11 mouse cellular contexts compared by ENCODE assay signal in the genomic region with DNA sequence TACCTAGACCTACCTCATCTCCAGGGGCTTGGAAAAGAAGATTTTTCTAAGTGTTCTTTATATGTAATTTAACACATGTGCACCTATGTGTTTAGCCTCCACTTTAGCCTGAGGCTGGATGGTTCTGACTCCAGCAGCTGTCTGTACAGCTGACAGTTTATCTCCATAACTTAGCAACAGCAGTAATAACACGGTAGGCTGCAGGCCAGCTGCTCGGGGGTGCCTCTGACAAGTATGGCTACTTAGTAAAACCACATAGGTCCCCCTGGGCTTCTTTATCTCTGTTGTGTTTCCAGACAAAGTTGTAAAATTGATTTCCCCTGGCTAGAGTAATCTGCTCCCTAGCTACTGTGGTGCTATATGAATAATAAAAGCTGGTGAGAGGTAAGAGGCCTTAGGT. TPM values are rescaled to one million over a fixed set of nuclear protein-coding genes. Genes with fewer than 3 reads are reported as not detected.
DNase-seq lines count a peak whose midpoint lies in the region; ATAC-seq lines count a peak whose summit lies in the region.
"Had no signal": no experiment of that assay in that cellular context is flagged by ENCODE, and none has a peak within 500 bp of the region (broad histone marks: within the 10 kb centered on the region; RNA-seq: fewer than 3 reads in every experiment).

No protein-coding gene starts in this region.

- no peaks in the 10 kb centered on the region; the same call in 1 of the 2 replicates for H3K27me3 ChIP-seq in heart, embryonic 15.5 days
- H3K27me3 ChIP-seq in midbrain, embryonic 14.5 days (ENCODE audit: control insufficient read depth, insufficient read depth, low read length) = no peaks in the 10 kb centered on the region
- no peaks in the 10 kb centered on the region for H3K27me3 ChIP-seq in midbrain, embryonic 15.5 days (replicated peaks)
- no peaks in the 10 kb centered on the region for H3K27me3 ChIP-seq in intestine, embryonic 16.5 days (replicated peaks; ENCODE audit: control insufficient read depth, insufficient read depth, low read length)

- H3K9me3 ChIP-seq in heart, embryonic 15.5 days (replicated peaks) = no peaks in the 10 kb centered on the region
- H3K9me3 ChIP-seq in midbrain, embryonic 14.5 days (ENCODE audit: control insufficient read depth, low read length) = no peaks in the 10 kb centered on the region
- no peaks in the 10 kb centered on the region for H3K9me3 ChIP-seq in midbrain, embryonic 15.5 days
- no peaks in the 10 kb centered on the region for H3K9me3 ChIP-seq in intestine, embryonic 16.5 days (ENCODE audit: control insufficient read depth, low read length)

- no peak overlapping the region for H3K4me2 ChIP-seq in heart, embryonic 15.5 days
- H3K4me2 ChIP-seq in midbrain, embryonic 14.5 days (ENCODE audit: low read length) = no peak overlapping the region
- H3K4me2 ChIP-seq in midbrain, embryonic 15.5 days = no peak overlapping the region
- no peak overlapping the region for H3K4me2 ChIP-seq in intestine, embryonic 16.5 days (ENCODE audit: low read depth, low read length)

- intact Hi-C loops in heart, postnatal 36 days (cut with DNase I) = no loop called here

- H3K4me1 ChIP-seq in heart, embryonic 15.5 days (replicated peaks) = peaks cover 5% of the 10 kb centered on the region
- H3K4me1 ChIP-seq in midbrain, embryonic 14.5 days (ENCODE audit: control insufficient read depth, insufficient read depth, low read length) = 0 out of 2 replicates have a peak, but pooled peaks cover 3% of the 10 kb centered on the region
- H3K4me1 ChIP-seq in midbrain, embryonic 15.5 days = no peaks in the 10 kb centered on the region
- no peaks in the 10 kb centered on the region for H3K4me1 ChIP-seq in intestine, embryonic 16.5 days (ENCODE audit: control insufficient read depth, insufficient read depth, low read length)

- no peak for ATAC-seq in heart, embryonic 15.5 days (replicated peaks; ENCODE audit: insufficient number of reproducible peaks, insufficient read depth, low FRiP score, low read depth)
- ATAC-seq in midbrain, embryonic 14.5 days (ENCODE audit: low FRiP score, low TSS enrichment) = no peak
- no peak for ATAC-seq in midbrain, embryonic 15.5 days (replicated peaks)
- peak; percentile 90 for ATAC-seq in intestine, embryonic 16.5 days

- H3K9ac ChIP-seq in heart, embryonic 15.5 days = no peak overlapping the region
- H3K9ac ChIP-seq in midbrain, embryonic 14.5 days (replicated peaks; ENCODE audit: low read length) = no peak overlapping the region
- H3K9ac ChIP-seq in midbrain, embryonic 15.5 days = no peak overlapping the region
- 0 out of 2 replicates have a peak overlapping the region, but pooled peaks have one; percentile 19 for H3K9ac ChIP-seq in intestine, embryonic 16.5 days (ENCODE audit: low read depth, low read length)

- H3K27ac ChIP-seq in heart, embryonic 15.5 days = peak overlapping the region; percentile 29; the same call in 1 of the 2 replicates
- 0 out of 2 replicates have a peak overlapping the region, but pooled peaks have one; percentile 17 for H3K27ac ChIP-seq in midbrain, embryonic 14.5 days (replicated peaks; ENCODE audit: low read depth, low read length)
- H3K27ac ChIP-seq in midbrain, embryonic 15.5 days = no peak overlapping the region
- peak overlapping the region; percentile 45 for H3K27ac ChIP-seq in intestine, embryonic 16.5 days (ENCODE audit: low read length)

- DNase-seq in heart, postnatal 36 days = no peak
- peak; percentile 37 for DNase-seq in midbrain, embryonic 14.5 days
- DNase-seq in retina, embryonic 14.5 days (ENCODE audit: low spot score) = peak; percentile 11
- no peak for DNase-seq in left cerebral cortex, adult 9 months (ENCODE audit: low spot score in 2 of 2)
- no peak for DNase-seq in layer of hippocampus, postnatal 25 days (ENCODE audit: extremely low spot score in 1 of 2, low spot score in 1 of 2)
- DNase-seq: adrenal gland, adult 8-10 months; cerebellum, postnatal 14 days; thymus, adult 18-20 months had no signal

- H3K36me3 ChIP-seq in heart, embryonic 15.5 days = no peaks in the 10 kb centered on the region
- H3K36me3 ChIP-seq in midbrain, embryonic 14.5 days (ENCODE audit: control insufficient read depth, insufficient read depth, low read length) = no peaks in the 10 kb centered on the region
- no peaks in the 10 kb centered on the region for H3K36me3 ChIP-seq in midbrain, embryonic 15.5 days (replicated peaks)
- no peaks in the 10 kb centered on the region for H3K36me3 ChIP-seq in intestine, embryonic 16.5 days (ENCODE audit: control insufficient read depth, insufficient read depth, low read length)

- WGBS in heart, embryonic 15.5 days = 5% methylated on average over 2 of the region's 2 CpGs
- 30% methylated on average over 2 of the region's 2 CpGs for WGBS in midbrain, embryonic 14.5 days
- WGBS in midbrain, embryonic 15.5 days = 26% methylated on average over 2 of the region's 2 CpGs
- WGBS in intestine, embryonic 16.5 days = 21% methylated on average over 2 of the region's 2 CpGs

- no peak overlapping the region for H3K4me3 ChIP-seq in heart, embryonic 15.5 days
- H3K4me3 ChIP-seq in midbrain, embryonic 14.5 days (replicated peaks; ENCODE audit: low read depth, low read length) = no peak overlapping the region
- no peak overlapping the region for H3K4me3 ChIP-seq in midbrain, embryonic 15.5 days
- H3K4me3 ChIP-seq in intestine, embryonic 16.5 days (ENCODE audit: low read length) = no peak overlapping the region

RNA-seq across cellular contexts. Expression of a gene that starts 19.5 kb away (rescaled TPM):
- polyA plus RNA-seq in heart, embryonic 15.5 days (2015; fragmentation: Nextera tagmentation; extraction: Ambion mirVana) = 16.8 and 20.3 TPM in 2 replicates
- 100 to 1,000 TPM; 121 to 129 TPM for total RNA-seq in heart, postnatal 36 days (2021)
- 65.0 and 83.6 TPM in 2 replicates for polyA plus RNA-seq in midbrain, embryonic 14.5 days (2014; fragmentation: Nextera tagmentation; extraction: Ambion mirVana)
- polyA plus RNA-seq in midbrain, embryonic 15.5 days (2015; fragmentation: Nextera tagmentation; extraction: Ambion mirVana) = 54.5 and 59.1 TPM in 2 replicates
- 6.4 and 7.5 TPM in 2 replicates for polyA plus RNA-seq in intestine, embryonic 16.5 days (2015; fragmentation: Nextera tagmentation; extraction: Ambion mirVana)
- total RNA-seq in layer of hippocampus, postnatal 25 days (2021) = 100 to 1,000 TPM in 1 of 2 experiments, 10 to 100 TPM in 1; 86.7 to 100 TPM

RNA-seq across cellular contexts. Expression of a gene that starts 23.9 kb away (rescaled TPM):
- polyA plus RNA-seq in heart, embryonic 15.5 days (2015; fragmentation: Nextera tagmentation; extraction: Ambion mirVana) = 14.5 and 14.8 TPM in 2 replicates
- total RNA-seq in heart, postnatal 36 days (2021) = 10 to 100 TPM; 15.8 to 16.2 TPM
- 4.5 and 5.3 TPM in 2 replicates for polyA plus RNA-seq in midbrain, embryonic 14.5 days (2014; fragmentation: Nextera tagmentation; extraction: Ambion mirVana)
- 13.3 and 13.6 TPM in 2 replicates for polyA plus RNA-seq in midbrain, embryonic 15.5 days (2015; fragmentation: Nextera tagmentation; extraction: Ambion mirVana)
- 15.6 and 16.5 TPM in 2 replicates for polyA plus RNA-seq in intestine, embryonic 16.5 days (2015; fragmentation: Nextera tagmentation; extraction: Ambion mirVana)
- 10 to 100 TPM; 17.9 to 20.3 TPM for total RNA-seq in layer of hippocampus, postnatal 25 days (2021)

Comparison
In these comparisons a context has a peak if more than half of its experiments do, and no peak if none do; other contexts are left out.
1. DNase-seq: peak in midbrain, embryonic 14.5 days (single experiment) and retina, embryonic 14.5 days (single experiment); none in heart, postnatal 36 days (0 of 2), left cerebral cortex, adult 9 months (0 of 2) and layer of hippocampus, postnatal 25 days (0 of 2).